Mouse (Mus musculus) adrenal gland, postnatal 36 days (tissue): ENCODE results near the gene Smad5. TPM values are rescaled to one million over a fixed set of nuclear protein-coding genes. Genes with fewer than 3 reads are reported as not detected.

Experiments
- DNase-seq, 2 experiments: peaks; one replicate each; pipeline ENCODE4 v3.0.0; 2021; ENCODE audit warnings: mixed read lengths in 1 of 2
- total RNA-seq, 2 experiments: library from RNA; stranded (reverse); gene quantifications; 2 replicates each; pipeline ENCODE4 v1.2.3; 2021

Gene Smad5
- total RNA-seq, 2 experiments from 2014 or later: 57.2 to 59.9 TPM

- DNase-seq: no peak
Measured at GRCm38 (mm10) chr13:56701924-56702323, 886 bp upstream of the Smad5 start.

GRCm38 (mm10) chr13:56703222-56703870 lies 536 bp downstream of the Smad5 start:
- peak; percentile 72 to 84 for DNase-seq

- DNase-seq: peak; percentile 37 to 55
Measured at GRCm38 (mm10) chr13:56703871-56704321, 1.1 kb downstream of the Smad5 start.

GRCm38 (mm10) chr13:56704596-56704995 lies 1.8 kb downstream of the Smad5 start:
- DNase-seq: no peak

- no peak for DNase-seq
Measured at GRCm38 (mm10) chr13:56707111-56707510, 4.3 kb downstream of the Smad5 start.

GRCm38 (mm10) chr13:56707606-56708005 lies 4.8 kb downstream of the Smad5 start:
- peak in 1 of 2 experiments; percentile 30 for DNase-seq

- no peak for DNase-seq
Measured at GRCm38 (mm10) chr13:56710620-56711019, 7.8 kb downstream of the Smad5 start.

- DNase-seq: no peak
Measured at GRCm38 (mm10) chr13:56712221-56712620, 9.4 kb downstream of the Smad5 start.

- DNase-seq: no peak
Measured at GRCm38 (mm10) chr13:56726551-56726950, 23.7 kb downstream of the Smad5 start.

GRCm38 (mm10) chr13:56729046-56729445 lies 26.2 kb downstream of the Smad5 start:
- no peak for DNase-seq

GRCm38 (mm10) chr13:56734617-56735016 lies 31.8 kb downstream of the Smad5 start:
- DNase-seq: peak; percentile 49 to 52

- peak; percentile 47 to 62 for DNase-seq
Measured at GRCm38 (mm10) chr13:56735212-56735875, 32.5 kb downstream of the Smad5 start.

GRCm38 (mm10) chr13:56739556-56739955 lies 36.7 kb downstream of the Smad5 start:
- DNase-seq: no peak

GRCm38 (mm10) chr13:56740496-56740895 lies 37.7 kb downstream of the Smad5 start:
- DNase-seq: no peak

GRCm38 (mm10) chr13:56741691-56742090 lies 38.9 kb downstream of the Smad5 start:
- no peak for DNase-seq

- DNase-seq: no peak
Measured at GRCm38 (mm10) chr13:56742325-56742901, 39.6 kb downstream of the Smad5 start.

GRCm38 (mm10) chr13:56746739-56747532 lies 44.1 kb downstream of the Smad5 start:
- DNase-seq: no peak

- no peak for DNase-seq
Measured at GRCm38 (mm10) chr13:56747554-56747953, 44.7 kb downstream of the Smad5 start.

- no peak for DNase-seq
Measured at GRCm38 (mm10) chr13:56749377-56749776, 46.6 kb downstream of the Smad5 start.

- no peak for DNase-seq
Measured at GRCm38 (mm10) chr13:56751774-56752173, 49.0 kb downstream of the Smad5 start.

GRCm38 (mm10) chr13:56752474-56753191 lies 49.8 kb downstream of the Smad5 start:
- DNase-seq: peak in 1 of 2 experiments; percentile 6
